ENCODE assay signal across 26 mouse cellular contexts in genomic region chr6:8479176-8479575, GRCm38 (mm10). TPM values are rescaled to one million over a fixed set of nuclear protein-coding genes. Genes with fewer than 3 reads are reported as not detected.
A peak's percentile ranks its signal among the peaks of the same experiment; 100 is the strongest.
DNase-seq lines count a peak whose midpoint lies in the region; ATAC-seq and TF ChIP-seq lines count a peak whose summit lies in the region.
"Had no signal": no experiment of that assay in that cellular context is flagged by ENCODE, and none has a peak within 500 bp of the region (broad histone marks: within the 10 kb centered on the region; RNA-seq: fewer than 3 reads in every experiment).

No protein-coding gene starts in this region.

- H3K27me3 ChIP-seq in limb, embryonic 11.5 days (ENCODE audit: control insufficient read depth, insufficient read depth, low read length), result no peaks in the 10 kb centered on the region
- no peaks in the 10 kb centered on the region for H3K27me3 ChIP-seq in limb, embryonic 10.5 days (ENCODE audit: low read depth, poor library complexity, severe bottlenecking)
- no peaks in the 10 kb centered on the region for H3K27me3 ChIP-seq in midbrain, embryonic 12.5 days
- H3K27me3 ChIP-seq in midbrain, embryonic 13.5 days, result no peaks in the 10 kb centered on the region
- H3K27me3 ChIP-seq in embryonic facial prominence, embryonic 14.5 days (replicated peaks; ENCODE audit: control insufficient read depth, insufficient read depth, low read length), result no peaks in the 10 kb centered on the region
- no peaks in the 10 kb centered on the region for H3K27me3 ChIP-seq in limb, embryonic 14.5 days (ENCODE audit: control insufficient read depth, insufficient read depth, low read length)
- H3K27me3 ChIP-seq: hindbrain, embryonic 12.5 days; intestine, embryonic 15.5 days; liver, embryonic 15.5 days had no signal

- H3K27ac ChIP-seq in limb, embryonic 11.5 days (replicated peaks; ENCODE audit: low read depth, low read length), result no peak overlapping the region
- no peak overlapping the region for H3K27ac ChIP-seq in limb, embryonic 10.5 days
- H3K27ac ChIP-seq in midbrain, embryonic 12.5 days (replicated peaks), result no peak overlapping the region
- no peak overlapping the region for H3K27ac ChIP-seq in midbrain, embryonic 13.5 days
- no peak overlapping the region for H3K27ac ChIP-seq in embryonic facial prominence, embryonic 14.5 days (replicated peaks; ENCODE audit: low read depth, low read length)
- no peak overlapping the region for H3K27ac ChIP-seq in limb, embryonic 14.5 days (replicated peaks; ENCODE audit: low read depth, low read length)
- H3K27ac ChIP-seq: gastrocnemius, adult 2 months; hindbrain, embryonic 12.5 days; hindbrain, postnatal 0 days; intestine, embryonic 15.5 days; liver, embryonic 15.5 days had no signal

- no peak overlapping the region for H3K4me3 ChIP-seq in limb, embryonic 11.5 days (ENCODE audit: low read depth, low read length)
- no peak overlapping the region for H3K4me3 ChIP-seq in limb, embryonic 10.5 days
- H3K4me3 ChIP-seq in midbrain, embryonic 12.5 days, result no peak overlapping the region
- H3K4me3 ChIP-seq in midbrain, embryonic 13.5 days (replicated peaks), result no peak overlapping the region
- H3K4me3 ChIP-seq in embryonic facial prominence, embryonic 14.5 days (ENCODE audit: low read depth, low read length), result no peak overlapping the region
- H3K4me3 ChIP-seq in limb, embryonic 14.5 days (replicated peaks; ENCODE audit: low read length), result no peak overlapping the region
- H3K4me3 ChIP-seq: gastrocnemius, adult 2 months; hindbrain, embryonic 12.5 days; intestine, embryonic 15.5 days; liver, embryonic 15.5 days had no signal

- peak; percentile 31; the same call in 1 of the 2 replicates for ATAC-seq in limb, embryonic 11.5 days (ENCODE audit: insufficient number of reproducible peaks, low FRiP score, low TSS enrichment, low read depth)
- peak; percentile 41 for ATAC-seq in midbrain, embryonic 12.5 days (ENCODE audit: low FRiP score, low read depth)
- ATAC-seq in midbrain, embryonic 13.5 days, result no peak
- ATAC-seq in embryonic facial prominence, embryonic 14.5 days (ENCODE audit: low read depth), result 0 out of 2 replicates have a peak, but pooled peaks have one; percentile 33
- ATAC-seq in limb, embryonic 14.5 days (ENCODE audit: low FRiP score, low read depth), result peak; percentile 65; the same call in 1 of the 2 replicates
- ATAC-seq: forebrain, embryonic 14.5 days; hindbrain, postnatal 0 days; intestine, embryonic 15.5 days had no signal

- no peak for DNase-seq in limb, embryonic 11.5 days (ENCODE audit: low spot score)
- DNase-seq in limb, embryonic 10.5 days (ENCODE audit: low spot score), result no peak
- DNase-seq in embryonic facial prominence, embryonic 14.5 days (ENCODE audit: low spot score), result peak; percentile 57
- DNase-seq in limb, embryonic 14.5 days (ENCODE audit: low spot score), result no peak
- no peak for DNase-seq in left cerebral cortex, postnatal 4 days
- DNase-seq: adrenal gland, postnatal 36 days; B cell, adult 2 months; cerebellum, adult 2 months; cerebellum, postnatal 14 days; gastrocnemius, adult 2 months; gastrocnemius, postnatal 36 days; heart, adult 18-20 months; heart, postnatal 36 days; kidney, adult 2 months; kidney, postnatal 36 days; right cerebral cortex, postnatal 25 days; spleen, adult 18-20 months; thymus, postnatal 25 days had no signal

- no peaks in the 10 kb centered on the region for H3K9me3 ChIP-seq in limb, embryonic 11.5 days (ENCODE audit: control insufficient read depth, low read length)
- no peaks in the 10 kb centered on the region for H3K9me3 ChIP-seq in limb, embryonic 10.5 days (replicated peaks)
- H3K9me3 ChIP-seq in midbrain, embryonic 12.5 days, result no peaks in the 10 kb centered on the region
- no peaks in the 10 kb centered on the region for H3K9me3 ChIP-seq in midbrain, embryonic 13.5 days
- H3K9me3 ChIP-seq in embryonic facial prominence, embryonic 14.5 days (ENCODE audit: control insufficient read depth, low read length), result no peaks in the 10 kb centered on the region
- H3K9me3 ChIP-seq in limb, embryonic 14.5 days (ENCODE audit: control insufficient read depth, low read length), result no peaks in the 10 kb centered on the region
- H3K9me3 ChIP-seq: hindbrain, embryonic 12.5 days; intestine, embryonic 15.5 days; liver, embryonic 15.5 days had no signal

- H3K9ac ChIP-seq in limb, embryonic 11.5 days (ENCODE audit: low read length), result no peak overlapping the region
- no peak overlapping the region for H3K9ac ChIP-seq in midbrain, embryonic 12.5 days (replicated peaks)
- no peak overlapping the region for H3K9ac ChIP-seq in midbrain, embryonic 13.5 days (replicated peaks)
- H3K9ac ChIP-seq in embryonic facial prominence, embryonic 14.5 days (ENCODE audit: low read depth, low read length), result no peak overlapping the region
- H3K9ac ChIP-seq in limb, embryonic 14.5 days (ENCODE audit: low read depth, low read length, severe bottlenecking), result no peak overlapping the region
- H3K9ac ChIP-seq: hindbrain, embryonic 12.5 days; intestine, embryonic 15.5 days; liver, embryonic 15.5 days had no signal

- TF ChIP-seq POLR2A in limb, embryonic 14.5 days (IDR thresholded peaks at IDR 0.05; ENCODE audit: borderline replicate concordance, extremely low read depth, insufficient read depth, insufficient read length), result no peak

- intact Hi-C loops in left cerebral cortex, postnatal 4 days (cut with DNase I), result no loop called here

- no peaks in the 10 kb centered on the region for H3K36me3 ChIP-seq in limb, embryonic 11.5 days (ENCODE audit: control insufficient read depth, insufficient read depth, low read length)
- no peaks in the 10 kb centered on the region for H3K36me3 ChIP-seq in limb, embryonic 10.5 days
- no peaks in the 10 kb centered on the region for H3K36me3 ChIP-seq in midbrain, embryonic 12.5 days
- H3K36me3 ChIP-seq in midbrain, embryonic 13.5 days, result no peaks in the 10 kb centered on the region
- no peaks in the 10 kb centered on the region for H3K36me3 ChIP-seq in embryonic facial prominence, embryonic 14.5 days (ENCODE audit: control insufficient read depth, insufficient read depth, low read length)
- no peaks in the 10 kb centered on the region for H3K36me3 ChIP-seq in limb, embryonic 14.5 days (ENCODE audit: control insufficient read depth, insufficient read depth, low read length)
- H3K36me3 ChIP-seq: hindbrain, embryonic 12.5 days; intestine, embryonic 15.5 days; liver, embryonic 15.5 days had no signal

- H3K4me1 ChIP-seq in limb, embryonic 11.5 days (ENCODE audit: control insufficient read depth, insufficient read depth, low read length), result no peaks in the 10 kb centered on the region
- no peaks in the 10 kb centered on the region for H3K4me1 ChIP-seq in limb, embryonic 10.5 days
- H3K4me1 ChIP-seq in midbrain, embryonic 12.5 days, result 0 out of 2 replicates have a peak, but pooled peaks cover 6% of the 10 kb centered on the region
- H3K4me1 ChIP-seq in midbrain, embryonic 13.5 days (replicated peaks), result no peaks in the 10 kb centered on the region
- H3K4me1 ChIP-seq in embryonic facial prominence, embryonic 14.5 days (ENCODE audit: control insufficient read depth, insufficient read depth, low read length), result no peaks in the 10 kb centered on the region
- H3K4me1 ChIP-seq in limb, embryonic 14.5 days (ENCODE audit: control insufficient read depth, insufficient read depth, low read length), result no peaks in the 10 kb centered on the region
- H3K4me1 ChIP-seq: hindbrain, embryonic 12.5 days; intestine, embryonic 15.5 days; liver, embryonic 15.5 days had no signal

- WGBS in limb, embryonic 11.5 days, result 32% methylated on average over 1 of the region's 1 CpGs
- 50% methylated on average over 1 of the region's 1 CpGs for WGBS in limb, embryonic 10.5 days
- 3% methylated on average over 1 of the region's 1 CpGs for WGBS in midbrain, embryonic 12.5 days
- 11% methylated on average over 1 of the region's 1 CpGs for WGBS in midbrain, embryonic 13.5 days
- 43% methylated on average over 1 of the region's 1 CpGs for WGBS in embryonic facial prominence, embryonic 14.5 days
- 41% methylated on average over 1 of the region's 1 CpGs for whole genome bisulfite sequencing in limb, embryonic 14.5 days

- no peak overlapping the region for H3K4me2 ChIP-seq in limb, embryonic 11.5 days (ENCODE audit: low read depth, severe bottlenecking)
- H3K4me2 ChIP-seq in midbrain, embryonic 12.5 days (replicated peaks), result no peak overlapping the region
- no peak overlapping the region for H3K4me2 ChIP-seq in midbrain, embryonic 13.5 days (replicated peaks)
- no peak overlapping the region for H3K4me2 ChIP-seq in embryonic facial prominence, embryonic 14.5 days (ENCODE audit: low read depth, low read length)
- H3K4me2 ChIP-seq in limb, embryonic 14.5 days (replicated peaks; ENCODE audit: low read depth, low read length, severe bottlenecking), result no peak overlapping the region
- H3K4me2 ChIP-seq: heart, embryonic 11.5 days; hindbrain, embryonic 12.5 days; intestine, embryonic 15.5 days; liver, embryonic 15.5 days had no signal

RNA-seq across cellular contexts. Expression of gene Glcci1, which starts 30.2 kb away (rescaled TPM):
- 24.4 and 29.3 TPM in 2 replicates for polyA plus RNA-seq in limb, embryonic 11.5 days (2014; fragmentation: Nextera tagmentation; extraction: Ambion mirVana)
- polyA plus RNA-seq in limb, embryonic 10.5 days (2016; fragmentation: Nextera tagmentation; extraction: Ambion mirVana), result 11.0 and 16.3 TPM in 2 replicates
- polyA plus RNA-seq in midbrain, embryonic 12.5 days (2016; fragmentation: Nextera tagmentation; extraction: Ambion mirVana), result 20.8 and 21.7 TPM in 2 replicates
- 10.5 and 14.6 TPM in 2 replicates for polyA plus RNA-seq in midbrain, embryonic 13.5 days (2015; fragmentation: Nextera tagmentation; extraction: Ambion mirVana)
- 8.7 and 9.0 TPM in 2 replicates for polyA plus RNA-seq in embryonic facial prominence, embryonic 14.5 days (2014; fragmentation: Nextera tagmentation; extraction: Ambion mirVana)
- 11.9 and 17.1 TPM in 2 replicates for polyA plus RNA-seq in limb, embryonic 14.5 days (2012; rRNA removed)
- 10.1 and 15.4 TPM in 2 replicates for polyA plus RNA-seq in limb, embryonic 14.5 days (2014; fragmentation: Nextera tagmentation; extraction: Ambion mirVana)
- 10 to 100 TPM; 56.5 to 57.4 TPM for total RNA-seq in left cerebral cortex, postnatal 4 days (2021)
